Mouse (Mus musculus) urinary bladder, postnatal 10 days (tissue): Measurements from ENCODE around the gene Haus7.
"Not testable (repeated sequence)": the region's sequence is repeated elsewhere in the genome, so short reads cannot be mapped to it uniquely, and the experiment has no call there.

Source experiments
- DNase-seq: peaks from one replicate; pipeline ENCODE4 v3.0.0; 2022; ENCODE audit warnings: low spot score

Haus7 gene

DNA sequence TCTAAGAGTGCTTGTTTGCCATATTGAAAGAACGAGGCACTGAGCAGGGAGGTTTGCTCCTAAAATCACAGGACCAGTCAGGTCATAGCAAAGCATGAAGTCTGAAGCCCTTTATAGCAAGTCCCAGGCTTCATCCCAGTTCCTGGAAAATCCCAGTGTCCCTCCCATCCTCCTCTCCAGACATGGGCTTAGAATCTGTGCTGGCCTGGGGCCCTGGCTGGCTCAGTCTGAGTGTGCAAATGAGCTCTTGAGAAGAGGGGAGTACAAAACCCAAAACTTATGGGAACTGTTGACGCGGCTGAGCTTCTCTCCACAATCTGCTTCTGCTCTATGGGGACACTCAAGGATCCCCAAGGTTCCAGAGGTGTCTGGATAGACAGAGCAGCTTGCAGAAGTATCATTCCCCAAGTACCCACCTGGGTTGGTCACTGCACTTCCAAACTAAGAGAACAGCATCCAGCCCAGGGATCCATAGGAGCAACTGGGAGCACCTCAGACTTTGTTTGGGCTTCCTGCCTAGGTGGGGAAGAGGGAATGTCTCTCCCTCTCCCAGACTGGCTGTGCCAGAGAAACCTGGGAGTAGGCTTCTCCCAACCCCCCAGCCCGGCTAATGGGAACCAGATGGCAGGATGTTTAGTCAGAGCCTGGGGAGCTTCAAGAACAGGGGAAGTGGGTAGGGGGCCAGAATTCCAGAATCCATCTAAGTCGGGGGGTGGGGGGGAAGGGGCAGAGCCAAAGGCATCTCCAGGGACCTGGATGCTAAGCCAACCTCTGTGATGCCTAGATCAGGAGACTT lies 8.8 kb upstream of the Haus7 start:
- no peak for DNase-seq

DNA sequence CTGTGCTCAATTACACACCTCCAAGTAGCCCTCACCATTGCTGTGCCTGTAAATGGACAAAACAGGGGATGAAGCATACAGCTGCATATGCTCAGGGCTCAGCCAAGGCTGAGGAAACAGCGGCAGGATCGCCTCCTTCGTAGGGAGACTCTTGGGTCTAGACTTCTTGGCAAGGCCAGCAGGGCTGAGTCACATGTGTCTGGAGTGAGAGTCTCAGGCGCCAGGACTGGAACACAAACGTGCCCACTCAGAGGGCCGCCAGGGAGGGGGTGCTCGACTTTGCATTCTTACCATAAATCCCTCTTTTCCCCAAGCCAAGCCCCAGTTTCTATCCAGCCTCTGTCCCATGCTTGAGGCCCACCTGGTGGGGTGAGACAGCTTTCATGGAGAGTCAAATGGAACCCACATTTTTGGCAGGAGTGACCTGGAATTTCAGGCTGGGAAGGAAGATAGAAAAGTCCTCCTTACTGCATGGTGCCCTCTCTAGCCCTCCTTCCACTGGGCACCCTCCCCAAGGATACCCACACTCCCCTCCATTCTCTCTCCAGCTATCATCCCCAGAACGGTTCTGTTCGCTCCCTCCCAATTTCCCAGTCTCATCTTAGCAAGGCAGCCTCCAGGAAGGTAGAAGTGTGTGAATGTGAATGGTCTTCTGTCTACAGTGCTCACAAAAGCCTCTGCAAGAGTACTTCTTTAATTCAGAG lies 6.8 kb upstream of the Haus7 start:
- DNase-seq = no peak

GRCm38 (mm10) chrX:73460792-73461191 lies 1.9 kb upstream of the Haus7 start:
- no peak for DNase-seq

DNA sequence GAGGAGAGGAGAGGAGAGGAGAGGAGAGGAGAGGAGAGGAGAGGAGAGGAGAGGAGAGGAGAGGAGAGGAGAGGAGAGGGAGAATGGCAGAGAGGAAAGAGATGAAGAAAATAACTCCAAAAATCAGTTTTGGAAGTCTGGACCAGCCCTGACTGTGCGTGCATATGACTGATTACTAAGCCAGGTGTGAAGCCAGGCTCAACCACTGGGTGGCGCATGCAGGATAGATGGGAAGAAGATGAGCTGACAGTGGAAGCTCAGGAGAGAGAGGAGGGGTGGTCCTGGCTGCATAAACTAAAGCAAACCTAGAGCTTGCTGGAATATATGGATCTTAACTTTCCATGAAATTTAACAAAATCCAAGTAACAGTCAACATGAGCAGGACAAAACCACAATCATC lies 6.9 kb downstream of the Haus7 start:
- DNase-seq = peak; percentile 11

DNA sequence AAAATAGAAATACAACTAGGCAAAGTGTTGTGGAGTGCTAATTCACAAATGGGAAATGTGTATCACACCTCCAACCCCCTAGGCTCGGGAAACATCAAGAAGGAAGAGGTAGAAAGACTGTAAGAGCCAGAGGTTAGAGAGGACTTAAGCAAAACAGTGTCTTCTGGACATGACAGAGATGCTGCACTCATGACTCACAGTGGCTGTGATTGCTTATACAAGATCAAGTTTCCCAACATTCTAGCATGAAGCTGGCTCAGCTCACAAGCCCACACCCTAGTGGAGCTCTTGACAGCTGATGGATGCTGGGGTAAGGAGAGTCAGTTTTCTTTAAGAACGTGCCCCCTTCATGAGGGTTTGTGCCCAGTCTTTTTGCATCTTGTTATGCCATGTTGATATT lies 17.4 kb downstream of the Haus7 start:
- DNase-seq = no peak

- DNase-seq = no peak
Measured at GRCm38 (mm10) chrX:73435252-73435651, 23.6 kb downstream of the Haus7 start, which contains the start of gene Trex2. Gene Trex2, minus strand, starts transcription at chrX:73435344.

GRCm38 (mm10) chrX:73432850-73433249 lies 26.0 kb downstream of the Haus7 start:
- DNase-seq = no peak

- DNase-seq = no peak
Measured at GRCm38 (mm10) chrX:73430036-73430435, 28.8 kb downstream of the Haus7 start.

DNA sequence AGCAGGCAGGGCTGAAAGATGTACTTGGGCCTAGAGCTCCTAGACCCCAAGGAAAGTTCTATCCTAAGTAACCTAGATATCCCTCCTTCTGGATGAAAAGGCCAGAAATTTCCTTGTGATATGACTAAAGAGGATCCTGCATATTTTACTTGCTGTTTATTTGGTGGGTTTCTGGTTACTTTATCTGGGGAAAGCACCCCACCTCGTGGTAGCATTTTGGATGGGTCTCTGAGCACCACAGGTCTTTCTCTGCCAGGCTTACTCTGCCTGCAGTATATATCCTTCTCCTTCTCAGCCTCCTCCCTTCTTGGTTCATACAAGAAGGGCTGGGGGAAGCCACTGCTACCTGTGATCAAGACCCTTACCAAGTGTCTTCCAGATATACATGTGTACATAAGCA lies 46.1 kb downstream of the Haus7 start:
- DNase-seq = no peak

DNA sequence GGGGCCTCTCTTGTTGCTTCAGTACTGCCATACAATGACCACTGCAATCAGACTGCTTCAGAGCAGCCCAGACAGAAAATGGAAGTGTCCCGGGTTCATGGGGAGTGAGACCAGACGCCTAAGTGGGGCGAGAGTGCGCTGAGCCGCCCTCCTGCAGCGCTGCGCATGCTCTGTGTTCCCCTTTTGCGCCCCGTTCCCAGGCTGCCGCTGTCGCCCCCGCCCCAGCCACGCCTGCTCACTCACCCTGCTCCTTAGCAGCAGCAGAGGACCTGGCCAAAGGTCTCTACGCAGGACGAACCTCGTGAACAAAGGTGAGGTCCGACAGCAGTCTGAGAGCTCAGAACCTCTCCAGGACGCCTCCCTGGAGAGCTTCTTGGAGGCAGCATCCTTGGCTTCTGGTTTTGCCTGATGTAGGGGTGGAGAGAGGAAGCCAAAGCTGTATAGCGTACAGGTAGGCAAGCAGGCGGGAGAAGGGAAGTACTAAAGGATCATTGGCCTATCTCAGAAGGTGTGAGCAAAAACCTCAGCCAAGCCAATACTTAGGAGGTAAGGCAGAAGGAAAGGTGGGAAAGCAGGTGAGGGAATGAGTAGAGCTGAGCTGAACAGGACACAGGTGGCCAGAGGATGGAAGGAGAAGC lies 47.8 kb downstream of the Haus7 start, which contains the start of gene Zfp92:
Gene Zfp92 (plus strand): TSS at position 217 of the 638 bp plus-strand sequence.
- DNase-seq = no peak

GRCm38 (mm10) chrX:73401616-73402015 lies 57.2 kb downstream of the Haus7 start:
- no peak for DNase-seq

- DNase-seq = no peak
Measured at GRCm38 (mm10) chrX:73400951-73401350, 57.9 kb downstream of the Haus7 start.

GRCm38 (mm10) chrX:73398636-73399035 lies 60.2 kb downstream of the Haus7 start, which contains the start of gene Gm18336:
Gene Gm18336, minus strand, starts transcription at chrX:73398736.
- DNase-seq = not testable (repeated sequence)

GRCm38 (mm10) chrX:73396446-73396845 lies 62.4 kb downstream of the Haus7 start:
- DNase-seq = no peak

DNA sequence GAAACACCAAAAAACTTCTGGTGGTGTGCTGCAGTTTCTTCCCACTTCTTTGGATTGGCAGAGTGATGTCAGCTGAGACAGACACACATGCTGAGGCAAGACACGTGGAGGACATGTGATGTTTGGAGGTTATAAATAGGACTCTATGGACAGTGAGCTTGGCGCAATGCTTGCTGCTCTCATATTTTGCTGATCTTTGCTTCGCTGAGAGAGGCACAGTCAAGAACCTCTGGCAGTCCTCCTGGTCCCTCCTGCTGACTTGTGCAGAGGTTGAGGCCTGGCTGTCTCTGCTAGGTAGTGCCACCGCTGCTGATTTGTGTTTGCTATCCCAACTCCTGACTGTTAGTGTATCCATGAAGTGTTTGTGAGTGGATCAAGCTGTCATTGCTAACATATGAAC lies 67.4 kb downstream of the Haus7 start:
- DNase-seq = no peak
